Mouse (Mus musculus): ENCODE results near the gene Med13l.
A peak's percentile ranks its signal among the peaks of the same experiment; 100 is the strongest.

The Med13l gene

DNA sequence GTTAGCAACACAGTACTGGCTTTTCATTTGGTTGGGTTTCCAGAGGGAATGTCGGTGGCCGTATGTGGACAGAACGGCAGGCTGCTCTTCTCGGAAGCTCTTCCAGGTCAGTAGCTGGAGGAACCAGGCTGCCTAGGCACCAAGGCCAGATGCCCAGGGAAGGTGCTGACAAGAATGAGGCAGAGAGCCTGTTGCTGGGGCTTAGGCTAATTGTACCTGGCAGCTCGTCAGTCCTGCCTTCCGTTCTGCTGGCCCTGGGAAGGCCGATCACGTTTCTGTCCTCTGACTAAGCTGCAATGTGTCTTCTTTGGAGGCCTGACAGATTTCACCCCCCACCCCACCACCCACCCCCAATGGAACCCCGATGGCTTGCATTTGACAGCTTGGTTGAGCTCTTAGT lies 251.9 kb downstream of the Med13l start:
- DNase-seq: no peak

DNA sequence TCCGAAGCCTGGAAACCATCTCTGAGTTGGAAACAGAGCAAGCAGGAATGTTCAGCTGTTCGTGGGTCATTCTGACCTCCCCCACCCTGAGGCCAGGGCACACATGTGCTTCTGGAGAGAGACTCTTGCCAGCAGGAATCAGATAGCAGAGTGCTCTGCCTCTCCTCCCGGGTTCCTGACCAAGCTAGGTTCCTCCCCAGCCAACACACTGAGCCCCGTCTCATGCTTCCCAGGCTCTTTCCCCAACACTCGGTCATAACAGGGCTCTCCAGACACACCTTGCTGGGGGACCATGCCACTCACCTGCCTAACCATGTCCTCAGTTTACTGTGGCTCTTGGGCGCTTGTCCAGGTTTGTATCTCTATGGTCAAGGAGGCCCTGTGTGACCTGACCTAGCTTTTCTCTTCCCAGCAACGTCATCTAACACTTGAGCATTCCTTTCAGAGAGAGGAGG lies 252.5 kb downstream of the Med13l start:
- DNase-seq: no peak

DNA sequence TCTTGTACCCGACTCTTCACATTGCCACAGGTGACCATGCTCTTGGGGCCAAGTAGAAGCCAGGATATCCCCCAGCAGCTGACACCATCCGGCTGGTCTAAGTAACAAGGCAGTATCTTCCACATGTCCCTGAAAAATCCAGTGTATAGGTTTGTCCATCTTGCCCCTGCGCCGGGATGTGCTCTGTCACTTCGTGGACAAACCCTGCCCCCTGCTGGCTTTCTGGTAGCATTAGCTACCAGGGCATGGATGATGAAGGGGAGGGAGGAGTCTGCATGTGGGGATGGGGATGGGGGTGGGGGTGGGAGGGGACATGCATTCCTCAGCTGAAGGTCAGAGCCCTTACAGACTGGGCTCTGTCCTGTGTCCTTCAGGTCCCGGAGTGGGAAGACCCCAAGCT lies 253.6 kb downstream of the Med13l start:
- DNase-seq: peak; percentile 26
